Mouse (Mus musculus): Measurements from ENCODE around the gene Foxp1.

GRCm38 (mm10) chr6:98934381-98934780 is 588.1 kb downstream of the Foxp1 start:
- TF ChIP-seq CTCF (IDR thresholded peaks at IDR 0.05; ENCODE audit: borderline replicate concordance, extremely low read depth, insufficient read depth, insufficient read length) (no peak), POLR2A (IDR thresholded peaks at IDR 0.05; ENCODE audit: borderline replicate concordance, extremely low read depth, insufficient read depth, insufficient read length, poor library complexity, severe bottlenecking) (no peak)

Data from brain, embryonic 14.5 days (tissue).